8 mouse cellular contexts compared by ENCODE assay signal in the genomic region with DNA sequence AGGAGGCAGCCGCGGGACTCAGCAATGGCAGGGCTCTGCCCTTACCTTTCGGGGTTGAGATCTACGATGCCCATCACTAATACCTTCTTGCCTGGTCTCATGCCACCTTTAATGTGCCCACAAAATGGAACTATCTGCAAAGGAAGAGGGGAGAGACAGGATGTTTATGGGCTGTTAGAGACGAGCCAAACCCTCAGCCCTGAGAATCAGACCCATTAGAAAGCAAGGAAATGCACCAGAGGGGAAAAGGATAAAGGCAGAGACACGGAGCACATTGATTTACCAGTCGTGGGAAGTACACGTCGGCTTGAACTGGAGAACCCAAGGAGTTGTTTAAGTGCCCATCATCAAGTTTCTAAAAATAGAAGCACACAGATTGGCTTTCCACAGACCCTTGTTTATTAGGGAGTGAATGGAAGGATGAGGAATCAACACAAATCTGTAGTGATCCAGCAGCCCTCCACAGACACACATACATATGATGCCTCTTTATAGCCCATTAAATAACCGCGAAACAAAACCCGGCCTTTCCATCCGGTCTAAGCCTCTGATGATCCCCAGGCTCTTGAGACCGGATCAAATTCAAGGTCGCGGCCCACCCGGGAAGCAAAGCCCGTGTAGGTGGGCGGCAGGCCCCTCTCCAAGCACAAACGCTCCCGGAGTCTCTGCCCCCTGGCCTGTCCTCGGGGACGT. TPM values are rescaled to one million over a fixed set of nuclear protein-coding genes. Genes with fewer than 3 reads are reported as not detected.
DNase-seq lines count a peak whose midpoint lies in the region; ATAC-seq and TF ChIP-seq lines count a peak whose summit lies in the region.

No protein-coding gene starts in this region.

- no peak; the same call in none of the 2 replicates for ATAC-seq in midbrain, embryonic 11.5 days (ENCODE audit: low FRiP score)
- ATAC-seq in granulocyte monocyte progenitor cell, adult 5-6 weeks (replicated peaks; ENCODE audit: poor library complexity, severe bottlenecking), result no peak

- 24% methylated on average over 23 of the region's 23 CpGs for WGBS in bone marrow, adult 2 months
- WGBS in midbrain, embryonic 11.5 days, result 18% methylated on average over 23 of the region's 23 CpGs

- TF ChIP-seq CTCF in bone marrow, adult 2 months (IDR thresholded peaks at IDR 0.05; ENCODE audit: control insufficient read depth, insufficient read depth, low read length), result no peak

- peak overlapping the region; percentile 38; the same call in 1 of the 2 replicates for H3K27ac ChIP-seq in bone marrow, adult 2 months (ENCODE audit: control insufficient read depth, insufficient read depth, low read depth, low read length, poor library complexity)
- H3K27ac ChIP-seq in midbrain, embryonic 11.5 days (ENCODE audit: low read depth, low read length), result peak overlapping the region; percentile 54

- H3K9me3 ChIP-seq in midbrain, embryonic 11.5 days (ENCODE audit: control insufficient read depth, low read length), result no peaks in the 10 kb centered on the region

- peak overlapping the region; percentile 76 for H3K4me2 ChIP-seq in midbrain, embryonic 11.5 days

- peak overlapping the region; percentile 74 for H3K4me3 ChIP-seq in bone marrow, adult 2 months (replicated peaks; ENCODE audit: control insufficient read depth, low read depth, low read length)
- peak overlapping the region; percentile 93 for H3K4me3 ChIP-seq in midbrain, embryonic 11.5 days (ENCODE audit: low read depth, low read length)

- TF ChIP-seq POLR2A in bone marrow, adult 2 months (IDR thresholded peaks at IDR 0.05; ENCODE audit: borderline replicate concordance, control insufficient read depth, low read depth, low read length), result no peak

- no peaks in the 10 kb centered on the region for H3K4me1 ChIP-seq in bone marrow, adult 2 months (ENCODE audit: control insufficient read depth, insufficient read depth, low read length)
- peaks cover 15% of the 10 kb centered on the region for H3K4me1 ChIP-seq in midbrain, embryonic 11.5 days (ENCODE audit: control insufficient read depth, insufficient read depth, low read length)

- peak overlapping the region; percentile 93 for H3K9ac ChIP-seq in midbrain, embryonic 11.5 days (ENCODE audit: low read length)

- DNase-seq in layer of hippocampus, adult 18-20 months (ENCODE audit: low spot score in 2 of 2), result peak; percentile 17 to 27
- DNase-seq in layer of hippocampus, adult 9-10 months (ENCODE audit: low spot score), result no peak
- DNase-seq in forelimb bud, embryonic 11.5 days (ENCODE audit: low read depth, low spot score), result peak; percentile 40
- DNase-seq in kidney, postnatal 36 days, result peak; percentile 13 to 16
- peak; percentile 95 for DNase-seq in midbrain, embryonic 11.5 days (ENCODE audit: low spot score, missing footprints)
- DNase-seq in urinary bladder, postnatal 4 days (ENCODE audit: low spot score in 2 of 2), result no peak

- H3K36me3 ChIP-seq in midbrain, embryonic 11.5 days (ENCODE audit: control insufficient read depth, insufficient read depth, low read length), result no peaks in the 10 kb centered on the region

- H3K27me3 ChIP-seq in midbrain, embryonic 11.5 days (ENCODE audit: control insufficient read depth, insufficient read depth, low read length), result peaks cover 6% of the 10 kb centered on the region

RNA-seq across cellular contexts. Expression of a gene that starts 0.7 kb away (rescaled TPM):
- 10 to 100 TPM; 78.3 to 80.4 TPM for total RNA-seq in layer of hippocampus, adult 18-20 months (2021)
- 5.9 and 12.2 TPM in 2 replicates for polyA plus RNA-seq in bone marrow, adult 2 months (2011; ENCODE audit: insufficient read depth, insufficient read length, low replicate concordance, missing spikeins)
- 26.6 and 29.4 TPM in 2 replicates for polyA plus RNA-seq in midbrain, embryonic 11.5 days (2014; fragmentation: Nextera tagmentation; extraction: Ambion mirVana)
- 4.4 and 8.2 TPM in 2 replicates for total RNA-seq in granulocyte monocyte progenitor cell, adult 5-6 weeks (2014; fragmentation: Nextera tagmentation)
- total RNA-seq in granulocyte monocyte progenitor cell, adult 5-6 weeks (2017), result 5.9 and 7.2 TPM in 2 replicates

Comparison
In these comparisons a context has a peak if more than half of its experiments do, and no peak if none do; other contexts are left out.
1. DNase-seq: peak in layer of hippocampus, adult 18-20 months (2 of 2), forelimb bud, embryonic 11.5 days (single experiment), kidney, postnatal 36 days (2 of 2) and midbrain, embryonic 11.5 days (single experiment); none in layer of hippocampus, adult 9-10 months (single experiment) and urinary bladder, postnatal 4 days (0 of 2).
2. RNA of a gene that starts 0.7 kb away (total RNA-seq): 78.3 to 80.4 TPM in layer of hippocampus, adult 18-20 months; 4.4 to 8.2 TPM in granulocyte monocyte progenitor cell, adult 5-6 weeks; every median in the first group is over 4 times any median in the second.